Mouse (Mus musculus): Measurements from ENCODE around the gene Olfr547. TPM values are rescaled to one million over a fixed set of nuclear protein-coding genes. Genes with fewer than 3 reads are reported as not detected.

Gene Olfr547
- polyA plus RNA-seq, 1 experiment from 2014 or later: not detected

GRCm38 (mm10) chr7:102541251-102541650 is 6.7 kb downstream of the Olfr547 start:
- H3K4me3 ChIP-seq (ENCODE audit: low read depth, low read length): no peak overlapping the region
- no peak overlapping the region for H3K4me2 ChIP-seq (replicated peaks; ENCODE audit: low read depth, low read length)
- no peak overlapping the region for H3K9ac ChIP-seq (ENCODE audit: low read depth, low read length)
- H3K9me3 ChIP-seq (ENCODE audit: control insufficient read depth, low read length): no peaks in the 10 kb centered on the region
- DNase-seq (ENCODE audit: low spot score) (no peak), ATAC-seq (ENCODE audit: low FRiP score) (no peak)
- H3K36me3 ChIP-seq (ENCODE audit: control insufficient read depth, insufficient read depth, low read length): no peaks in the 10 kb centered on the region
- no peaks in the 10 kb centered on the region for H3K4me1 ChIP-seq (replicated peaks; ENCODE audit: control insufficient read depth, insufficient read depth, low read length)
- WGBS: 65% methylated on average over 3 of the region's 3 CpGs
- no peak overlapping the region for H3K27ac ChIP-seq (ENCODE audit: low read depth, low read length)
- H3K27me3 ChIP-seq (ENCODE audit: control insufficient read depth, insufficient read depth, low read length): no peaks in the 10 kb centered on the region

- Histone ChIP-seq H3K4me3 (ENCODE audit: low read depth, low read length) (no peak within 1 kb of the TSS), H3K27ac (ENCODE audit: low read depth, low read length) (no peak within 1 kb of the TSS), H3K36me3 (ENCODE audit: control insufficient read depth, insufficient read depth, low read length) (no peaks in the 10 kb centered on the region), H3K27me3 (ENCODE audit: control insufficient read depth, insufficient read depth, low read length) (no peaks in the 10 kb centered on the region), H3K4me2 (replicated peaks; ENCODE audit: low read depth, low read length) (no peak within 1 kb of the TSS), H3K9me3 (ENCODE audit: control insufficient read depth, low read length) (no peaks in the 10 kb centered on the region), H3K4me1 (replicated peaks; ENCODE audit: control insufficient read depth, insufficient read depth, low read length) (no peaks in the 10 kb centered on the region), H3K9ac (ENCODE audit: low read depth, low read length) (no peak within 1 kb of the TSS)
- DNase-seq (ENCODE audit: low spot score): no peak
- WGBS: 89% methylated on average over 3 of the region's 3 CpGs
- no peak for ATAC-seq (ENCODE audit: low FRiP score)
Measured at GRCm38 (mm10) chr7:102549570-102549969, 15.0 kb downstream of the Olfr547 start, which contains the start of gene Olfr549. Gene Olfr549, plus strand, starts transcription at chr7:102549870.

- no peak overlapping the region for H3K9ac ChIP-seq (ENCODE audit: low read depth, low read length)
- DNase-seq (ENCODE audit: low spot score) (no peak), ATAC-seq (ENCODE audit: low FRiP score) (no peak)
- no peaks in the 10 kb centered on the region for H3K9me3 ChIP-seq (ENCODE audit: control insufficient read depth, low read length)
- no peak overlapping the region for H3K4me3 ChIP-seq (ENCODE audit: low read depth, low read length)
- no peak overlapping the region for H3K4me2 ChIP-seq (replicated peaks; ENCODE audit: low read depth, low read length)
- no peaks in the 10 kb centered on the region for H3K36me3 ChIP-seq (ENCODE audit: control insufficient read depth, insufficient read depth, low read length)
- 77% methylated on average over 3 of the region's 3 CpGs for WGBS
- H3K27me3 ChIP-seq (ENCODE audit: control insufficient read depth, insufficient read depth, low read length): no peaks in the 10 kb centered on the region
- no peak overlapping the region for H3K27ac ChIP-seq (ENCODE audit: low read depth, low read length)
- no peaks in the 10 kb centered on the region for H3K4me1 ChIP-seq (replicated peaks; ENCODE audit: control insufficient read depth, insufficient read depth, low read length)
Measured at GRCm38 (mm10) chr7:102553279-102553678, 18.7 kb downstream of the Olfr547 start.

GRCm38 (mm10) chr7:102564999-102565997 is 30.7 kb downstream of the Olfr547 start, which contains the start of gene Trim21:
Gene Trim21, minus strand, starts transcription at chr7:102565486.
- no peaks in the 10 kb centered on the region for H3K27me3 ChIP-seq (ENCODE audit: control insufficient read depth, insufficient read depth, low read length)
- ATAC-seq (ENCODE audit: low FRiP score) (peak; percentile 74; the same call in 1 of the 2 replicates), DNase-seq (ENCODE audit: low spot score) (peak; percentile 56)
- peak within 1 kb of the TSS; percentile 27; the same call in 1 of the 2 replicates for H3K9ac ChIP-seq (ENCODE audit: low read depth, low read length)
- no peaks in the 10 kb centered on the region for H3K36me3 ChIP-seq (ENCODE audit: control insufficient read depth, insufficient read depth, low read length)
- peak within 1 kb of the TSS; percentile 35 for H3K4me2 ChIP-seq (replicated peaks; ENCODE audit: low read depth, low read length)
- no peaks in the 10 kb centered on the region for H3K9me3 ChIP-seq (ENCODE audit: control insufficient read depth, low read length)
- H3K27ac ChIP-seq (ENCODE audit: low read depth, low read length): no peak within 1 kb of the TSS
- WGBS: 28% methylated on average over 10 of the region's 10 CpGs
- no peaks in the 10 kb centered on the region for H3K4me1 ChIP-seq (replicated peaks; ENCODE audit: control insufficient read depth, insufficient read depth, low read length)
- H3K4me3 ChIP-seq (ENCODE audit: low read depth, low read length): peak within 1 kb of the TSS; percentile 25

GRCm38 (mm10) chr7:102566219-102566618 is 31.7 kb downstream of the Olfr547 start:
- no peaks in the 10 kb centered on the region for H3K27me3 ChIP-seq (ENCODE audit: control insufficient read depth, insufficient read depth, low read length)
- no peak overlapping the region for H3K27ac ChIP-seq (ENCODE audit: low read depth, low read length)
- H3K4me3 ChIP-seq (ENCODE audit: low read depth, low read length): no peak overlapping the region
- no peaks in the 10 kb centered on the region for H3K4me1 ChIP-seq (replicated peaks; ENCODE audit: control insufficient read depth, insufficient read depth, low read length)
- ATAC-seq (ENCODE audit: low FRiP score) (no peak), DNase-seq (ENCODE audit: low spot score) (no peak)
- no peak overlapping the region for H3K9ac ChIP-seq (ENCODE audit: low read depth, low read length)
- WGBS: 92% methylated on average over 4 of the region's 4 CpGs
- no peak overlapping the region for H3K4me2 ChIP-seq (replicated peaks; ENCODE audit: low read depth, low read length)
- no peaks in the 10 kb centered on the region for H3K9me3 ChIP-seq (ENCODE audit: control insufficient read depth, low read length)
- no peaks in the 10 kb centered on the region for H3K36me3 ChIP-seq (ENCODE audit: control insufficient read depth, insufficient read depth, low read length)

- H3K27ac ChIP-seq (ENCODE audit: low read depth, low read length): no peak within 1 kb of the TSS
Measured at GRCm38 (mm10) chr7:102571142-102571541, 36.6 kb downstream of the Olfr547 start, which contains the start of gene Olfr550. Gene Olfr550, plus strand, starts transcription at chr7:102571442.

DNA sequence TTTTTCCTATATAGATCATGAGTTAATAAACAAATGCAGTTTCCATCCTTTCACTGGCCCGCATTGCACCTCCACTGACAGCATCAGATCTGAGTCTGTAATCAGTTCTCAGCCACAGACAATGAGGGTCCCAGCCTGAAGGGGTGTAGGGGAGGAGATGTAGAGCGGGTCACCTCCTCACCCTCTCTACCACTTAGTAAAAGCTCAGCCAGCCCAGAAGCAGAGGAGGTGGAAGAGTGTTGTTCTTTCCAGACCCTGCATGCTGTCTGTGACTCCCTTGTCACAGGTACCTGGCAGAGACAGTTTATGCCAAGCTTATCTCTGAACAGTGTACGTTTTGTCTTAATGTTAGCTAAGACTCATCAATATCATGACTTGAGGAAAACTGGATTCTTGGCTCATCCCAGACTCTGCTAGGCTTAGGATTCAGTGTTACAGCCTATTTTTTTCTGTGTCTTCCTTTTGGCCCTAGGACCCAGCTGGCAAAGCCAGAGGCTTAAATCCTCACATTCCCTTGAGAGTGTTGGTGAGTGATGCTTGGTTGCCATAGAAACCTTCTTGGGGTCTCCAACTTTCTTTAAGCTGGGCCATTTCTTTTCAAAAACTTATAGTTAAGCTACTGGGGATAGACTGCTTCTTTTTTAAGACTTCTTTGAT is 38.8 kb downstream of the Olfr547 start:
- no peak overlapping the region for H3K27ac ChIP-seq (ENCODE audit: low read depth, low read length)
- 77% methylated on average over 3 of the region's 3 CpGs for WGBS
- peak; percentile 22; the same call in 1 of the 2 replicates for ATAC-seq (ENCODE audit: low FRiP score)

More at GRCm38 (mm10) chr7:102571142-102571541, 36.6 kb downstream of the Olfr547 start, which contains the start of gene Olfr550:
- no peaks in the 10 kb centered on the region for H3K9me3 ChIP-seq (ENCODE audit: control insufficient read depth, low read length)
- no peak within 1 kb of the TSS for H3K4me3 ChIP-seq (ENCODE audit: low read depth, low read length)
- no peak for DNase-seq (ENCODE audit: low spot score)
- no peak for ATAC-seq (ENCODE audit: low FRiP score)
- H3K4me2 ChIP-seq (replicated peaks; ENCODE audit: low read depth, low read length): no peak within 1 kb of the TSS
- H3K27me3 ChIP-seq (ENCODE audit: control insufficient read depth, insufficient read depth, low read length): no peaks in the 10 kb centered on the region
- WGBS: 95% methylated on average over 8 of the region's 8 CpGs
- no peak within 1 kb of the TSS for H3K9ac ChIP-seq (ENCODE audit: low read depth, low read length)
- H3K36me3 ChIP-seq (ENCODE audit: control insufficient read depth, insufficient read depth, low read length): no peaks in the 10 kb centered on the region
- H3K4me1 ChIP-seq (replicated peaks; ENCODE audit: control insufficient read depth, insufficient read depth, low read length): no peaks in the 10 kb centered on the region

GRCm38 (mm10) chr7:102575998-102576397 is 41.4 kb downstream of the Olfr547 start:
- no peak for ATAC-seq (ENCODE audit: low FRiP score)
- Histone ChIP-seq H3K4me2 (replicated peaks; ENCODE audit: low read depth, low read length) (no peak overlapping the region), H3K9me3 (ENCODE audit: control insufficient read depth, low read length) (no peaks in the 10 kb centered on the region), H3K4me1 (replicated peaks; ENCODE audit: control insufficient read depth, insufficient read depth, low read length) (no peaks in the 10 kb centered on the region), H3K9ac (ENCODE audit: low read depth, low read length) (no peak overlapping the region), H3K4me3 (ENCODE audit: low read depth, low read length) (no peak overlapping the region), H3K36me3 (ENCODE audit: control insufficient read depth, insufficient read depth, low read length) (no peaks in the 10 kb centered on the region), H3K27ac (ENCODE audit: low read depth, low read length) (no peak overlapping the region), H3K27me3 (ENCODE audit: control insufficient read depth, insufficient read depth, low read length) (no peaks in the 10 kb centered on the region)
- no peak for DNase-seq (ENCODE audit: low spot score)
- WGBS: 77% methylated on average over 6 of the region's 6 CpGs

More for the DNA sequence above, 38.8 kb downstream of the Olfr547 start:
- peak; percentile 18 for DNase-seq (ENCODE audit: low spot score)
- no peak overlapping the region for H3K4me2 ChIP-seq (replicated peaks; ENCODE audit: low read depth, low read length)
- H3K9ac ChIP-seq (ENCODE audit: low read depth, low read length): no peak overlapping the region
- H3K27me3 ChIP-seq (ENCODE audit: control insufficient read depth, insufficient read depth, low read length): no peaks in the 10 kb centered on the region
- no peaks in the 10 kb centered on the region for H3K9me3 ChIP-seq (ENCODE audit: control insufficient read depth, low read length)
- H3K36me3 ChIP-seq (ENCODE audit: control insufficient read depth, insufficient read depth, low read length): no peaks in the 10 kb centered on the region
- no peaks in the 10 kb centered on the region for H3K4me1 ChIP-seq (replicated peaks; ENCODE audit: control insufficient read depth, insufficient read depth, low read length)
- no peak overlapping the region for H3K4me3 ChIP-seq (ENCODE audit: low read depth, low read length)

Data from hindbrain, embryonic 11.5 days (tissue).